Mouse (Mus musculus): ENCODE results near the gene Pecr. TPM values are rescaled to one million over a fixed set of nuclear protein-coding genes. Genes with fewer than 3 reads are reported as not detected.
A peak's percentile ranks its signal among the peaks of the same experiment; 100 is the strongest.
"Not testable (repeated sequence)": the region's sequence is repeated elsewhere in the genome, so short reads cannot be mapped to it uniquely, and the experiment has no call there.

Gene Pecr
- polyA plus RNA-seq, 2 experiments, result 20.5 to 31.2 TPM

GRCm38 (mm10) chr1:72243656-72244316, 40.3 kb downstream of the Pecr start:
- Histone ChIP-seq H3K36me3 (ENCODE audit: control insufficient read depth, insufficient read depth, low read length) (no peaks in the 10 kb centered on the region), H3K27me3 (ENCODE audit: control insufficient read depth, insufficient read depth, low read length) (no peaks in the 10 kb centered on the region), H3K9ac (ENCODE audit: low read depth, low read length, severe bottlenecking) (peak overlapping the region; percentile 74), H3K4me1 (ENCODE audit: control insufficient read depth, insufficient read depth, low read length) (no peaks in the 10 kb centered on the region), H3K9me3 (ENCODE audit: control insufficient read depth, low read length) (no peaks in the 10 kb centered on the region), H3K27ac (replicated peaks; ENCODE audit: low read depth, low read length) (peak overlapping the region; percentile 98), H3K4me3 (replicated peaks; ENCODE audit: low read length) (peak overlapping the region; percentile 38), H3K4me2 (replicated peaks; ENCODE audit: low read depth, low read length, severe bottlenecking) (peak overlapping the region; percentile 52)
- TF ChIP-seq POLR2A (IDR thresholded peaks at IDR 0.05; ENCODE audit: borderline replicate concordance, extremely low read depth, insufficient read depth, insufficient read length), result peak; percentile 89; the same call in 1 of the 2 replicates
- under 1% methylated on average over 44 of the region's 47 CpGs for WGBS
- ATAC-seq (ENCODE audit: low FRiP score, low read depth), result peak; percentile 96
- peak; percentile 93 for DNase-seq (ENCODE audit: low spot score)

- ATAC-seq (ENCODE audit: low FRiP score, low read depth) (no peak), DNase-seq (ENCODE audit: low spot score) (no peak)
- H3K4me1 ChIP-seq (ENCODE audit: control insufficient read depth, insufficient read depth, low read length), result no peaks in the 10 kb centered on the region
- H3K4me3 ChIP-seq (replicated peaks; ENCODE audit: low read length), result no peak overlapping the region
- H3K36me3 ChIP-seq (ENCODE audit: control insufficient read depth, insufficient read depth, low read length), result no peaks in the 10 kb centered on the region
- no peak overlapping the region for H3K27ac ChIP-seq (replicated peaks; ENCODE audit: low read depth, low read length)
- H3K9ac ChIP-seq (ENCODE audit: low read depth, low read length, severe bottlenecking), result no peak overlapping the region
- WGBS, result 85% methylated on average over 5 of the region's 5 CpGs
- H3K27me3 ChIP-seq (ENCODE audit: control insufficient read depth, insufficient read depth, low read length), result no peaks in the 10 kb centered on the region
- no peaks in the 10 kb centered on the region for H3K9me3 ChIP-seq (ENCODE audit: control insufficient read depth, low read length)
- TF ChIP-seq POLR2A (IDR thresholded peaks at IDR 0.05; ENCODE audit: borderline replicate concordance, extremely low read depth, insufficient read depth, insufficient read length), result no peak
- no peak overlapping the region for H3K4me2 ChIP-seq (replicated peaks; ENCODE audit: low read depth, low read length, severe bottlenecking)
Observed at GRCm38 (mm10) chr1:72242581-72243143, 41.5 kb downstream of the Pecr start.

GRCm38 (mm10) chr1:72239113-72239512, 45.0 kb downstream of the Pecr start:
- H3K9ac ChIP-seq (ENCODE audit: low read depth, low read length, severe bottlenecking); H3K4me2 ChIP-seq (replicated peaks; ENCODE audit: low read depth, low read length, severe bottlenecking); H3K4me3 ChIP-seq (replicated peaks; ENCODE audit: low read length); H3K36me3 ChIP-seq (ENCODE audit: control insufficient read depth, insufficient read depth, low read length); H3K27me3 ChIP-seq (ENCODE audit: control insufficient read depth, insufficient read depth, low read length); ATAC-seq (ENCODE audit: low FRiP score, low read depth); H3K9me3 ChIP-seq (ENCODE audit: control insufficient read depth, low read length); H3K4me1 ChIP-seq (ENCODE audit: control insufficient read depth, insufficient read depth, low read length); H3K27ac ChIP-seq (replicated peaks; ENCODE audit: low read depth, low read length); DNase-seq (ENCODE audit: low spot score): not testable (repeated sequence)
- WGBS, result 81% methylated on average over 3 of the region's 3 CpGs

GRCm38 (mm10) chr1:72238016-72238580, 46.0 kb downstream of the Pecr start:
- DNase-seq (ENCODE audit: low spot score), result no peak
- no peak for TF ChIP-seq POLR2A (IDR thresholded peaks at IDR 0.05; ENCODE audit: borderline replicate concordance, extremely low read depth, insufficient read depth, insufficient read length)
- Histone ChIP-seq H3K9me3 (ENCODE audit: control insufficient read depth, low read length) (no peaks in the 10 kb centered on the region), H3K27ac (replicated peaks; ENCODE audit: low read depth, low read length) (no peak overlapping the region), H3K27me3 (ENCODE audit: control insufficient read depth, insufficient read depth, low read length) (no peaks in the 10 kb centered on the region), H3K4me2 (replicated peaks; ENCODE audit: low read depth, low read length, severe bottlenecking) (peak overlapping the region; percentile 39; the same call in 1 of the 2 replicates), H3K4me3 (replicated peaks; ENCODE audit: low read length) (no peak overlapping the region), H3K4me1 (ENCODE audit: control insufficient read depth, insufficient read depth, low read length) (no peaks in the 10 kb centered on the region), H3K36me3 (ENCODE audit: control insufficient read depth, insufficient read depth, low read length) (no peaks in the 10 kb centered on the region), H3K9ac (ENCODE audit: low read depth, low read length, severe bottlenecking) (no peak overlapping the region)
- ATAC-seq (ENCODE audit: low FRiP score, low read depth), result no peak
- 55% methylated on average over 10 of the region's 10 CpGs for WGBS

GRCm38 (mm10) chr1:72237007-72237775, 46.9 kb downstream of the Pecr start:
- H3K27ac ChIP-seq (replicated peaks; ENCODE audit: low read depth, low read length), result no peak overlapping the region
- H3K9ac ChIP-seq (ENCODE audit: low read depth, low read length, severe bottlenecking), result no peak overlapping the region
- peak overlapping the region; percentile 22 for H3K4me3 ChIP-seq (replicated peaks; ENCODE audit: low read length)
- ATAC-seq (ENCODE audit: low FRiP score, low read depth), result peak; percentile 75
- no peak for TF ChIP-seq POLR2A (IDR thresholded peaks at IDR 0.05; ENCODE audit: borderline replicate concordance, extremely low read depth, insufficient read depth, insufficient read length)
- peak overlapping the region; percentile 39 for H3K4me2 ChIP-seq (replicated peaks; ENCODE audit: low read depth, low read length, severe bottlenecking)
- no peaks in the 10 kb centered on the region for H3K9me3 ChIP-seq (ENCODE audit: control insufficient read depth, low read length)
- H3K27me3 ChIP-seq (ENCODE audit: control insufficient read depth, insufficient read depth, low read length), result no peaks in the 10 kb centered on the region
- 5% methylated on average over 10 of the region's 13 CpGs for WGBS
- DNase-seq (ENCODE audit: low spot score), result peak; percentile 65
- no peaks in the 10 kb centered on the region for H3K36me3 ChIP-seq (ENCODE audit: control insufficient read depth, insufficient read depth, low read length)
- no peaks in the 10 kb centered on the region for H3K4me1 ChIP-seq (ENCODE audit: control insufficient read depth, insufficient read depth, low read length)

GRCm38 (mm10) chr1:72236363-72237006, 47.6 kb downstream of the Pecr start:
- Histone ChIP-seq H3K27ac (replicated peaks; ENCODE audit: low read depth, low read length) (peak overlapping the region; percentile 61), H3K4me3 (replicated peaks; ENCODE audit: low read length) (peak overlapping the region; percentile 46), H3K4me2 (replicated peaks; ENCODE audit: low read depth, low read length, severe bottlenecking) (peak overlapping the region; percentile 50), H3K9ac (ENCODE audit: low read depth, low read length, severe bottlenecking) (peak overlapping the region; percentile 53)
- H3K9me3 ChIP-seq (ENCODE audit: control insufficient read depth, low read length); H3K36me3 ChIP-seq (ENCODE audit: control insufficient read depth, insufficient read depth, low read length); H3K4me1 ChIP-seq (ENCODE audit: control insufficient read depth, insufficient read depth, low read length); H3K27me3 ChIP-seq (ENCODE audit: control insufficient read depth, insufficient read depth, low read length): not testable (repeated sequence)
- ATAC-seq (ENCODE audit: low FRiP score, low read depth), result peak; percentile 83
- WGBS, result under 1% methylated on average over 35 of the region's 50 CpGs
- peak; percentile 86 for DNase-seq (ENCODE audit: low spot score)

GRCm38 (mm10) chr1:72232592-72232991, 51.5 kb downstream of the Pecr start:
- H3K9me3 ChIP-seq (ENCODE audit: control insufficient read depth, low read length); H3K4me3 ChIP-seq (replicated peaks; ENCODE audit: low read length); DNase-seq (ENCODE audit: low spot score); H3K9ac ChIP-seq (ENCODE audit: low read depth, low read length, severe bottlenecking); H3K27me3 ChIP-seq (ENCODE audit: control insufficient read depth, insufficient read depth, low read length); H3K36me3 ChIP-seq (ENCODE audit: control insufficient read depth, insufficient read depth, low read length); ATAC-seq (ENCODE audit: low FRiP score, low read depth); H3K4me1 ChIP-seq (ENCODE audit: control insufficient read depth, insufficient read depth, low read length); H3K4me2 ChIP-seq (replicated peaks; ENCODE audit: low read depth, low read length, severe bottlenecking); H3K27ac ChIP-seq (replicated peaks; ENCODE audit: low read depth, low read length): not testable (repeated sequence)
- WGBS, result 81% methylated on average over 10 of the region's 10 CpGs

Measured in limb, embryonic 14.5 days (tissue).